Comparison of ENCODE assay signal across 12 mouse cellular contexts in the genomic region with DNA sequence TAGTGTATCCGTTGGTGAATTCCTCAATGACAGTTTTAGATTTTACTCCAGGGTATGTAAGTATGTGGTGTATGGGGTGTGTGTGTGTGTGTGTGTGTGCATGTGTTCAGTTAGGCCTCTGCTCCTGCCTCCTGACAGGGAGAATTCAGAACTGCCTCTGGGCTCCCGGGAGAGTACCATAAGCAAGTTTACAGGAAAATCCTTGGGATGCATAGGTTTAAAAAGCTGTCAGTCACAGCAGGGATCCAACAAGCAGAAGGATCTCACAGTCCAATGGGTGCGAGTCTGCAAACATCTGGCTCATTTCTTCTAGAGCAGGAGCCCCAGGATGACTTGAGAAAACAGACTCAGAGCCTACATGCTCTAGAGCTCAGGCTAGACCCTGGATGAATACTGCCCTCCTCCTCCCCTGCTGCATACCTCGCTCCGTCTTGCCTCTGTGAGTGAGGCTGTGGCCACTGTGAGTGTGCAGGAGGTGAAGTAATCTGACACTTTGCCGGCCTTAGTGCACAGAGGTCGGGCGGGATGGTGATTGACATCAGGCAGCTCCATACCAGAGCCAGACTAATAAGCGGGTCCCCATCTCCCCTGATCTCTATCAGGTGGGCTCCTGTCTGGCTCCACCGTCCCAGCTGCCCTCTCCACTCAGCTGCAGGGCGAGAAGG. TPM values are rescaled to one million over a fixed set of nuclear protein-coding genes. Genes with fewer than 3 reads are reported as not detected.
DNase-seq lines count a peak whose midpoint lies in the region; ATAC-seq and TF ChIP-seq lines count a peak whose summit lies in the region.
"Had no signal": no experiment of that assay in that cellular context is flagged by ENCODE, and none has a peak within 500 bp of the region (broad histone marks: within the 10 kb centered on the region; RNA-seq: fewer than 3 reads in every experiment).

No protein-coding gene starts in this region.

- no peaks in the 10 kb centered on the region for H3K79me2 ChIP-seq in myocyte (ENCODE audit: control insufficient read depth, insufficient read depth)

- H3K27ac ChIP-seq in cerebellum, adult 2 months (ENCODE audit: insufficient read depth, low read length) = no peak overlapping the region
- H3K27ac ChIP-seq in forebrain, embryonic 16.5 days (ENCODE audit: low read length) = no peak overlapping the region
- no peak overlapping the region for H3K27ac ChIP-seq in forebrain, postnatal 0 days (ENCODE audit: low read depth, low read length)
- H3K27ac ChIP-seq: liver, embryonic 14.5 days had no signal

- DNase-seq in kidney, postnatal 4 days = peak; percentile 54 to 68
- DNase-seq in kidney, postnatal 25 days = no peak
- DNase-seq in brain, embryonic 14.5 days (ENCODE audit: low read depth) = peak; percentile 25
- DNase-seq in forelimb bud, embryonic 11.5 days (ENCODE audit: low read depth, low spot score) = peak; percentile 52
- no peak for DNase-seq in cerebellum, adult 2 months
- no peak for DNase-seq in forebrain, postnatal 0 days
- DNase-seq: thymus, adult 2 months had no signal

- no peak overlapping the region for H3K4me3 ChIP-seq in myocyte
- no peak overlapping the region for H3K4me3 ChIP-seq in cerebellum, adult 2 months (replicated peaks; ENCODE audit: insufficient read depth, low read depth, low read length)
- no peak overlapping the region for H3K4me3 ChIP-seq in forebrain, embryonic 16.5 days (replicated peaks; ENCODE audit: low read length)
- no peak overlapping the region for H3K4me3 ChIP-seq in forebrain, postnatal 0 days (ENCODE audit: low read depth, low read length)

- peak overlapping the region; percentile 50 for H3K4me2 ChIP-seq in myocyte (ENCODE audit: low read depth)
- no peak overlapping the region for H3K4me2 ChIP-seq in forebrain, embryonic 16.5 days (ENCODE audit: low read length)
- no peak overlapping the region for H3K4me2 ChIP-seq in forebrain, postnatal 0 days (ENCODE audit: low read depth)

- no peaks in the 10 kb centered on the region for H3K9me3 ChIP-seq in forebrain, embryonic 16.5 days (ENCODE audit: control insufficient read depth, low read length)
- H3K9me3 ChIP-seq in forebrain, postnatal 0 days (ENCODE audit: low read length) = no peaks in the 10 kb centered on the region

- H3K9ac ChIP-seq in forebrain, embryonic 16.5 days (replicated peaks; ENCODE audit: low read depth, low read length) = no peak overlapping the region
- no peak overlapping the region for H3K9ac ChIP-seq in forebrain, postnatal 0 days
- H3K9ac ChIP-seq: liver, embryonic 14.5 days had no signal

- H3K4me1 ChIP-seq in cerebellum, adult 2 months (ENCODE audit: control insufficient read depth, insufficient read depth, low read length) = no peaks in the 10 kb centered on the region
- peaks cover 8% of the 10 kb centered on the region for H3K4me1 ChIP-seq in forebrain, embryonic 16.5 days (replicated peaks; ENCODE audit: control insufficient read depth, insufficient read depth, low read length)
- H3K4me1 ChIP-seq in forebrain, postnatal 0 days (ENCODE audit: insufficient read depth) = no peaks in the 10 kb centered on the region

- H3K27me3 ChIP-seq in myocyte (ENCODE audit: control insufficient read depth, insufficient read depth, insufficient read length) = no peaks in the 10 kb centered on the region
- H3K27me3 ChIP-seq in cerebellum, adult 2 months (ENCODE audit: control insufficient read depth, insufficient read depth, low read length) = no peaks in the 10 kb centered on the region
- H3K27me3 ChIP-seq in forebrain, embryonic 16.5 days (replicated peaks; ENCODE audit: control insufficient read depth, insufficient read depth, low read length) = no peaks in the 10 kb centered on the region
- H3K27me3 ChIP-seq in forebrain, postnatal 0 days (ENCODE audit: insufficient read depth, low read length) = no peaks in the 10 kb centered on the region
- H3K27me3 ChIP-seq: Patski had no signal

- no peak for TF ChIP-seq CTCF in brain, embryonic 14.5 days (IDR thresholded peaks at IDR 0.05; ENCODE audit: borderline replicate concordance, extremely low read depth, insufficient read depth, insufficient read length)
- no peak for TF ChIP-seq CTCF in cerebellum, adult 2 months (IDR thresholded peaks at IDR 0.05; ENCODE audit: borderline replicate concordance, insufficient read depth, low read depth, low read length)
- TF ChIP-seq CTCF in forebrain, postnatal 0 days (IDR thresholded peaks at IDR 0.05; ENCODE audit: low read depth) = no peak

- H3K36me3 ChIP-seq in myocyte (ENCODE audit: control insufficient read depth, insufficient read depth) = no peaks in the 10 kb centered on the region
- H3K36me3 ChIP-seq in forebrain, embryonic 16.5 days (ENCODE audit: control insufficient read depth, insufficient read depth) = no peaks in the 10 kb centered on the region
- no peaks in the 10 kb centered on the region for H3K36me3 ChIP-seq in forebrain, postnatal 0 days (ENCODE audit: insufficient read depth)

- no peak for TF ChIP-seq POLR2A in brain, embryonic 14.5 days (IDR thresholded peaks at IDR 0.05; ENCODE audit: borderline replicate concordance, extremely low read depth, insufficient read depth, insufficient read length, poor library complexity, severe bottlenecking)
- TF ChIP-seq POLR2A in myocyte (IDR thresholded peaks at IDR 0.05; ENCODE audit: insufficient read length, low read depth) = no peak
- no peak for TF ChIP-seq POLR2A in cerebellum, adult 2 months (IDR thresholded peaks at IDR 0.05; ENCODE audit: borderline replicate concordance, insufficient read depth, low read length)

- 72% methylated on average over 11 of the region's 11 CpGs for WGBS in cerebellum, adult 2 months
- 26% methylated on average over 11 of the region's 11 CpGs for WGBS in forebrain, embryonic 16.5 days
- 38% methylated on average over 11 of the region's 11 CpGs for WGBS in forebrain, postnatal 0 days

- no peak overlapping the region for H3ac ChIP-seq in myocyte (ENCODE audit: control insufficient read depth, insufficient read length)

- no peak for ATAC-seq in forebrain, embryonic 16.5 days
- ATAC-seq in forebrain, postnatal 0 days = no peak
- ATAC-seq: Patski had no signal

TF ChIP-seq in myocyte, 11 proteins besides CTCF, POLR2A, EP300 and RAD21:
- no peak for TF ChIP-seq POLR2AphosphoS2 (IDR thresholded peaks at IDR 0.05; ENCODE audit: insufficient read length, low read depth)
- TF ChIP-seq MYOG (IDR thresholded peaks at IDR 0.05; ENCODE audit: control insufficient read depth in 1 of 3, insufficient read depth in 1 of 3, insufficient read length in 2 of 3, low read depth in 2 of 3) = peak in 1 of 3 experiments; percentile 5

RNA-seq across cellular contexts. Expression of a gene that starts 9.7 kb away (rescaled TPM):
- 8.1 and 14.8 TPM in 2 replicates for polyA plus RNA-seq in brain, embryonic 14.5 days (2012; rRNA removed)
- 5.9 TPM for polyA plus RNA-seq in myocyte (2012; fragmentation: generic; extraction: Trizol)
- polyA plus RNA-seq in cerebellum, adult 2 months (2012; rRNA removed) = 7.1 and 9.5 TPM in 2 replicates
- polyA plus RNA-seq in forebrain, embryonic 16.5 days (2015; fragmentation: Nextera tagmentation; extraction: Ambion mirVana) = 11.3 and 11.8 TPM in 2 replicates
- total RNA-seq in forebrain, postnatal 0 days (2014; rRNA removed) = 11.1 and 13.2 TPM in 2 replicates
- polyA plus RNA-seq in forebrain, postnatal 0 days (2015; fragmentation: Nextera tagmentation; extraction: Ambion mirVana) = 16.4 and 16.9 TPM in 2 replicates
- total RNA-seq: hematopoietic stem cell, adult 5-6 weeks had no signal

Comparison
In these comparisons a context has a peak if more than half of its experiments do, and no peak if none do; other contexts are left out.
1. DNase-seq: peak in kidney, postnatal 4 days (2 of 2), brain, embryonic 14.5 days (single experiment) and forelimb bud, embryonic 11.5 days (single experiment); none in kidney, postnatal 25 days (0 of 2), cerebellum, adult 2 months (0 of 2) and forebrain, postnatal 0 days (single experiment).